Mouse (Mus musculus) bone marrow macrophage, adult 2 months (primary cell): ENCODE results near the gene Atf7. TPM values are rescaled to one million over a fixed set of nuclear protein-coding genes. Genes with fewer than 3 reads are reported as not detected.
"Not testable (repeated sequence)": the region's sequence is repeated elsewhere in the genome, so short reads cannot be mapped to it uniquely, and the experiment has no call there.

Experiments used
- H3K27ac ChIP-seq: 2 replicates; pipeline ENCODE4 v1.5.1; 2012; ENCODE audit warnings: low read depth, low read length; ENCODE audit not compliant: insufficient read depth
- H3K4me1 ChIP-seq: 2 replicates; pipeline ENCODE4 v1.6.1; 2012; ENCODE audit warnings: low read length; ENCODE audit not compliant: control insufficient read depth, insufficient read depth
- H3K4me3 ChIP-seq: 2 replicates; pipeline ENCODE4 v1.5.1; 2012; ENCODE audit warnings: mild to moderate bottlenecking, low read length, moderate library complexity; ENCODE audit not compliant: insufficient read depth
- CTCF ChIP-seq: IDR thresholded peaks from 2 replicates; pipeline ENCODE4 v1.5.1; 2012; ENCODE audit warnings: low read depth, mild to moderate bottlenecking, low read length, moderate library complexity
- POLR2A ChIP-seq: IDR thresholded peaks from 2 replicates; pipeline ENCODE4 v1.6.1; 2012; ENCODE audit warnings: mild to moderate bottlenecking, low read depth, low read length, borderline replicate concordance
- polyA plus RNA-seq: library from polyadenylated mRNA; stranded (reverse); fragments of >200 nt; gene quantifications from 2 replicates; pipeline ENCODE4 v1.2.4, GENCODE M21; 2012; ENCODE audit not compliant: missing spikeins, insufficient read depth, insufficient read length

Atf7 gene
- polyA plus RNA-seq, 1 experiment, result 102 TPM

- Histone ChIP-seq H3K4me1 (peaks cover 11% of the 10 kb centered on the region; the same call in 1 of the 2 replicates), H3K4me3 (no peak overlapping the region), H3K27ac (no peak overlapping the region)
- TF ChIP-seq CTCF (no peak), POLR2A (no peak)
Measured at GRCm38 (mm10) chr15:102657926-102658381, 32.7 kb upstream of the Atf7 start.

GRCm38 (mm10) chr15:102656658-102657057 is 31.4 kb upstream of the Atf7 start:
- no peak for TF ChIP-seq CTCF
- no peak for TF ChIP-seq POLR2A
- Histone ChIP-seq H3K27ac (no peak overlapping the region), H3K4me3 (no peak overlapping the region)

GRCm38 (mm10) chr15:102651928-102652660 is 26.8 kb upstream of the Atf7 start:
- H3K27ac ChIP-seq, H3K4me3 ChIP-seq: not testable (repeated sequence)
- H3K4me1 ChIP-seq, result peaks cover 11% of the 10 kb centered on the region; the same call in 1 of the 2 replicates

More at GRCm38 (mm10) chr15:102656658-102657057, 31.4 kb upstream of the Atf7 start:
- H3K4me1 ChIP-seq, result peaks cover 11% of the 10 kb centered on the region; the same call in 1 of the 2 replicates

GRCm38 (mm10) chr15:102651107-102651506 is 25.8 kb upstream of the Atf7 start:
- TF ChIP-seq POLR2A, result no peak
- no peak for TF ChIP-seq CTCF
- Histone ChIP-seq H3K4me3 (no peak overlapping the region), H3K27ac (no peak overlapping the region), H3K4me1 (0 out of 2 replicates have a peak, but pooled peaks cover 2% of the 10 kb centered on the region)

GRCm38 (mm10) chr15:102635817-102636216 is 10.6 kb upstream of the Atf7 start:
- Histone ChIP-seq H3K27ac (no peak overlapping the region), H3K4me3 (no peak overlapping the region), H3K4me1 (no peaks in the 10 kb centered on the region)
- TF ChIP-seq CTCF (no peak), POLR2A (no peak)

- H3K4me1 ChIP-seq, result no peaks in the 10 kb centered on the region
- no peak overlapping the region for H3K4me3 ChIP-seq
- H3K27ac ChIP-seq, result no peak overlapping the region
- no peak for TF ChIP-seq POLR2A
Measured at GRCm38 (mm10) chr15:102634684-102635083, 9.4 kb upstream of the Atf7 start.

- Histone ChIP-seq H3K4me1 (peaks cover 13% of the 10 kb centered on the region), H3K27ac (peak overlapping the region; percentile 76), H3K4me3 (peak overlapping the region; percentile 86)
- TF ChIP-seq CTCF (no peak), POLR2A (no peak)
Measured at GRCm38 (mm10) chr15:102625687-102626055, 407 bp upstream of the Atf7 start.

- TF ChIP-seq POLR2A, result no peak
- no peak for TF ChIP-seq CTCF
- Histone ChIP-seq H3K4me3 (peak overlapping the region; percentile 86), H3K4me1 (peaks cover 15% of the 10 kb centered on the region), H3K27ac (peak overlapping the region; percentile 42)
Measured at GRCm38 (mm10) chr15:102624291-102624969, 834 bp downstream of the Atf7 start.

- Histone ChIP-seq H3K4me3 (peak overlapping the region; percentile 29), H3K4me1 (peaks cover 19% of the 10 kb centered on the region), H3K27ac (peak overlapping the region; percentile 44)
- no peak for TF ChIP-seq POLR2A
- no peak for TF ChIP-seq CTCF
Measured at GRCm38 (mm10) chr15:102623121-102623520, 2.1 kb downstream of the Atf7 start.

- Histone ChIP-seq H3K27ac (no peak overlapping the region), H3K4me1 (peaks cover 19% of the 10 kb centered on the region), H3K4me3 (no peak overlapping the region)
- TF ChIP-seq CTCF (no peak), POLR2A (no peak)
Measured at GRCm38 (mm10) chr15:102622536-102622935, 2.7 kb downstream of the Atf7 start.
